Mouse (Mus musculus) G1E-ER4 (cell line): ENCODE data around the gene Slc1a7. TPM values are rescaled to one million over a fixed set of nuclear protein-coding genes. Genes with fewer than 3 reads are reported as not detected.

Experiments used
- GATA1 ChIP-seq: IDR thresholded peaks from one replicate; pipeline ENCODE4 v1.8.0; 2012; ENCODE audit warnings: low read length, inconsistent platforms
- polyA plus RNA-seq: library from polyadenylated mRNA; stranded (reverse); fragments of >175 nt; gene quantifications from 2 replicates; pipeline ENCODE4 v1.2.3, GENCODE M21; 2012

Slc1a7 gene
- polyA plus RNA-seq: not detected in 2 replicates

GRCm38 (mm10) chr4:107967966-107968682 lies at the start of gene Slc1a7:
Slc1a7 (plus strand) TSS chr4:107968332.
- no peak for TF ChIP-seq GATA1

- no peak for TF ChIP-seq GATA1
Observed at GRCm38 (mm10) chr4:107920336-107920735, 47.8 kb upstream of the Slc1a7 start.

GRCm38 (mm10) chr4:107921152-107921695 lies 46.9 kb upstream of the Slc1a7 start:
- TF ChIP-seq GATA1: no peak

- no peak for TF ChIP-seq GATA1
Observed at GRCm38 (mm10) chr4:107921952-107922351, 46.2 kb upstream of the Slc1a7 start.

- TF ChIP-seq GATA1: no peak
Observed at GRCm38 (mm10) chr4:107923145-107923802, 44.9 kb upstream of the Slc1a7 start, which contains the start of gene Cpt2. Cpt2 (minus strand) TSS chr4:107923610.

- no peak for TF ChIP-seq GATA1
Observed at GRCm38 (mm10) chr4:107923803-107924194, 44.3 kb upstream of the Slc1a7 start.

GRCm38 (mm10) chr4:107928269-107928668 lies 39.9 kb upstream of the Slc1a7 start:
- TF ChIP-seq GATA1: no peak

GRCm38 (mm10) chr4:107928726-107929125 lies 39.4 kb upstream of the Slc1a7 start:
- no peak for TF ChIP-seq GATA1

- TF ChIP-seq GATA1: no peak
Observed at GRCm38 (mm10) chr4:107931453-107931852, 36.7 kb upstream of the Slc1a7 start.

GRCm38 (mm10) chr4:107933239-107933638 lies 34.9 kb upstream of the Slc1a7 start:
- TF ChIP-seq GATA1: no peak

- no peak for TF ChIP-seq GATA1
Observed at GRCm38 (mm10) chr4:107935254-107935653, 32.9 kb upstream of the Slc1a7 start.

GRCm38 (mm10) chr4:107937338-107937737 lies 30.8 kb upstream of the Slc1a7 start:
- no peak for TF ChIP-seq GATA1

GRCm38 (mm10) chr4:107938124-107938523 lies 30.0 kb upstream of the Slc1a7 start:
- TF ChIP-seq GATA1: no peak

- no peak for TF ChIP-seq GATA1
Observed at GRCm38 (mm10) chr4:107942741-107943140, 25.4 kb upstream of the Slc1a7 start.

GRCm38 (mm10) chr4:107944141-107944540 lies 24.0 kb upstream of the Slc1a7 start:
- TF ChIP-seq GATA1: no peak

- no peak for TF ChIP-seq GATA1
Observed at GRCm38 (mm10) chr4:107949918-107950317, 18.2 kb upstream of the Slc1a7 start.

GRCm38 (mm10) chr4:107952845-107953244 lies 15.3 kb upstream of the Slc1a7 start:
- TF ChIP-seq GATA1: no peak

GRCm38 (mm10) chr4:107955691-107956090 lies 12.4 kb upstream of the Slc1a7 start:
- TF ChIP-seq GATA1: no peak
